Mouse (Mus musculus) liver, adult 2 months (tissue): ENCODE measurements around the gene H2-M10.6. TPM values are rescaled to one million over a fixed set of nuclear protein-coding genes. Genes with fewer than 3 reads are reported as not detected.
A peak's percentile ranks its signal among the peaks of the same experiment; 100 is the strongest.

Experiments used
- DNase-seq: peaks from one replicate; pipeline ENCODE4 v3.0.0-alpha.2; 2011; ENCODE audit warnings: low read depth, low spot score; ENCODE audit errors: extremely low read depth
- H3K27ac ChIP-seq: fragments of 200-500 bp; replicated peaks from 2 replicates; pipeline ENCODE4 v1.5.1; 2012; ENCODE audit warnings: low read depth, mild to moderate bottlenecking, control low read depth, inconsistent platforms, low read length; ENCODE audit not compliant: insufficient read depth
- H3K27me3 ChIP-seq: fragments of 200-500 bp; 2 replicates; pipeline ENCODE4 v1.6.1; 2012; ENCODE audit warnings: mild to moderate bottlenecking, moderate library complexity, low read length, inconsistent platforms; ENCODE audit not compliant: control insufficient read depth, insufficient read depth
- H3K36me3 ChIP-seq: fragments of 200-500 bp; 2 replicates; pipeline ENCODE4 v1.6.1; 2012; ENCODE audit warnings: low read length, inconsistent platforms; ENCODE audit not compliant: control insufficient read depth, insufficient read depth
- H3K4me1 ChIP-seq: fragments of 200-500 bp; 2 replicates; pipeline ENCODE4 v1.6.1; 2011; ENCODE audit warnings: low read length; ENCODE audit not compliant: control insufficient read depth, insufficient read depth
- H3K4me3 ChIP-seq: fragments of 200-500 bp; 2 replicates; pipeline ENCODE4 v1.5.1; 2011; ENCODE audit warnings: low read depth, mild to moderate bottlenecking, control low read depth, low read length, moderate library complexity; ENCODE audit not compliant: insufficient read depth
- H3K79me2 ChIP-seq: fragments of 200-500 bp; 2 replicates; pipeline ENCODE4 v1.6.1; 2012; ENCODE audit warnings: inconsistent platforms, mild to moderate bottlenecking, low read length, moderate library complexity; ENCODE audit not compliant: control insufficient read depth, insufficient read depth
- H3K9ac ChIP-seq: fragments of 200-500 bp; 2 replicates; pipeline ENCODE4 v1.6.1; 2012; ENCODE audit warnings: low read depth, mild to moderate bottlenecking, control low read depth, inconsistent platforms, low read length
- CTCF ChIP-seq: fragments of 200-500 bp; IDR thresholded peaks from 2 replicates; pipeline ENCODE4 v1.5.1; 2011; ENCODE audit warnings: low read depth, low read length, control low read depth
- POLR2A ChIP-seq: fragments of 200-500 bp; IDR thresholded peaks from 2 replicates; pipeline ENCODE4 v1.6.1; 2011; ENCODE audit warnings: low read length, control low read depth; ENCODE audit not compliant: insufficient read depth; ENCODE audit errors: extremely low read depth
- WGBS: fragments of 180-500 bp; shearing (Covaris S2); methylation state at CpG from one replicate; pipeline ENCODE4 v1.1.7; 2018; 5-methylcytosine and 5-hydroxymethylcytosine counted together
- polyA plus RNA-seq: library from polyadenylated mRNA; depleted of rRNA; stranded (reverse); fragments of >200 nt; gene quantifications from 2 replicates; pipeline ENCODE4 v1.2.3, GENCODE M21; 2012; rRNA removed
- total RNA-seq: library from RNA; depleted of rRNA; stranded (reverse); fragments of >200 nt; gene quantifications from 2 replicates; pipeline ENCODE4 v1.2.3, GENCODE M21; 2014; rRNA removed

The H2-M10.6 gene
- total and polyA plus RNA-seq, 2 experiments = not detected

- 93% methylated on average over 3 of the region's 3 CpGs for WGBS
- DNase-seq = no peak
Measured at GRCm38 (mm10) chr17:36855484-36855883, 43.5 kb downstream of the H2-M10.6 start.

GRCm38 (mm10) chr17:36856236-36856635, 44.3 kb downstream of the H2-M10.6 start:
- peak; percentile 59 for DNase-seq
- Histone ChIP-seq H3K9ac (no peak overlapping the region), H3K27me3 (no peaks in the 10 kb centered on the region), H3K4me1 (no peaks in the 10 kb centered on the region), H3K36me3 (peaks cover 65% of the 10 kb centered on the region), H3K4me3 (no peak overlapping the region), H3K79me2 (no peaks in the 10 kb centered on the region), H3K27ac (no peak overlapping the region)
- 50% methylated on average over 4 of the region's 4 CpGs for WGBS
- TF ChIP-seq POLR2A = no peak
- no peak for TF ChIP-seq CTCF

More at GRCm38 (mm10) chr17:36855484-36855883, 43.5 kb downstream of the H2-M10.6 start:
- no peak overlapping the region for H3K9ac ChIP-seq
- H3K4me1 ChIP-seq = no peaks in the 10 kb centered on the region
- no peak overlapping the region for H3K4me3 ChIP-seq
- no peaks in the 10 kb centered on the region for H3K79me2 ChIP-seq
- no peak overlapping the region for H3K27ac ChIP-seq
- H3K36me3 ChIP-seq = peaks cover 70% of the 10 kb centered on the region
- H3K27me3 ChIP-seq = no peaks in the 10 kb centered on the region
- TF ChIP-seq POLR2A (no peak), CTCF (no peak)

GRCm38 (mm10) chr17:36858181-36858580, 46.2 kb downstream of the H2-M10.6 start:
- no peak overlapping the region for H3K4me3 ChIP-seq
- no peak overlapping the region for H3K27ac ChIP-seq
- no peaks in the 10 kb centered on the region for H3K79me2 ChIP-seq
- H3K36me3 ChIP-seq = peaks cover 48% of the 10 kb centered on the region
- H3K27me3 ChIP-seq = no peaks in the 10 kb centered on the region
- 86% methylated on average over 3 of the region's 3 CpGs for WGBS
- H3K4me1 ChIP-seq = no peaks in the 10 kb centered on the region
- TF ChIP-seq CTCF = no peak
- TF ChIP-seq POLR2A = no peak
- no peak overlapping the region for H3K9ac ChIP-seq
- no peak for DNase-seq

GRCm38 (mm10) chr17:36861680-36862079, 49.7 kb downstream of the H2-M10.6 start:
- 12% methylated on average over 2 of the region's 2 CpGs for WGBS
- TF ChIP-seq POLR2A (no peak), CTCF (no peak)

More at GRCm38 (mm10) chr17:36861680-36862079, 49.7 kb downstream of the H2-M10.6 start:
- no peak overlapping the region for H3K4me3 ChIP-seq
- peaks cover 20% of the 10 kb centered on the region for H3K36me3 ChIP-seq
- no peaks in the 10 kb centered on the region for H3K4me1 ChIP-seq
- no peaks in the 10 kb centered on the region for H3K79me2 ChIP-seq
- no peaks in the 10 kb centered on the region for H3K27me3 ChIP-seq
- no peak overlapping the region for H3K9ac ChIP-seq
- DNase-seq = no peak
- H3K27ac ChIP-seq = no peak overlapping the region

Other genes with a start within 250 kb of the H2-M10.6 start
- gene H2-M9, start 169.5 kb upstream of the H2-M10.6 start, total RNA-seq = not detected in 2 replicates
- gene H2-M9, start 169.5 kb upstream of the H2-M10.6 start, polyA plus RNA-seq = not detected in 2 replicates
- not detected in 2 replicates for gene H2-M1, start 140.0 kb upstream of the H2-M10.6 start, total RNA-seq
- gene H2-M1, start 140.0 kb upstream of the H2-M10.6 start, polyA plus RNA-seq = not detected in 2 replicates
- gene H2-M10.5, start 39.3 kb upstream of the H2-M10.6 start, total RNA-seq = not detected in 2 replicates
- gene H2-M10.5, start 39.3 kb upstream of the H2-M10.6 start, polyA plus RNA-seq = not detected in 2 replicates
- 13.5 and 14.0 TPM in 2 replicates for gene Trim26, start 25.0 kb downstream of the H2-M10.6 start, total RNA-seq
- 25.8 and 27.0 TPM in 2 replicates for gene Trim26, start 25.0 kb downstream of the H2-M10.6 start, polyA plus RNA-seq
- not detected in 2 replicates for gene Trim15, start 55.0 kb downstream of the H2-M10.6 start, total RNA-seq
- not detected in 2 replicates for gene Trim15, start 55.0 kb downstream of the H2-M10.6 start, polyA plus RNA-seq
- gene Trim10, start 57.4 kb downstream of the H2-M10.6 start, total RNA-seq = 0.07 TPM in 1 of 2 replicates, not detected in the other
- gene Trim10, start 57.4 kb downstream of the H2-M10.6 start, polyA plus RNA-seq = not detected in 2 replicates
- not detected in 2 replicates for gene Trim40, start 78.0 kb downstream of the H2-M10.6 start, total RNA-seq
- 0.05 TPM in 1 of 2 replicates, not detected in the other for gene Trim40, start 78.0 kb downstream of the H2-M10.6 start, polyA plus RNA-seq
- gene Trim31, start 85.9 kb downstream of the H2-M10.6 start, total RNA-seq = not detected in 2 replicates
- gene Trim31, start 85.9 kb downstream of the H2-M10.6 start, polyA plus RNA-seq = not detected in 2 replicates
- gene Rnf39, start 130.7 kb downstream of the H2-M10.6 start, total RNA-seq = 3.5 and 4.4 TPM in 2 replicates
- gene Rnf39, start 130.7 kb downstream of the H2-M10.6 start, polyA plus RNA-seq = 8.8 and 11.9 TPM in 2 replicates
- gene Ppp1r11, start 139.6 kb downstream of the H2-M10.6 start, total RNA-seq = 24.2 and 26.6 TPM in 2 replicates
- 36.8 and 37.7 TPM in 2 replicates for gene Ppp1r11, start 139.6 kb downstream of the H2-M10.6 start, polyA plus RNA-seq
- gene Znrd1, start 146.4 kb downstream of the H2-M10.6 start, total RNA-seq = 14.2 and 14.8 TPM in 2 replicates
- gene Znrd1, start 146.4 kb downstream of the H2-M10.6 start, polyA plus RNA-seq = 12.3 and 13.7 TPM in 2 replicates
- gene Znrd1as, start 146.4 kb downstream of the H2-M10.6 start, total RNA-seq = 9.6 and 11.9 TPM in 2 replicates
- 2.5 and 2.6 TPM in 2 replicates for gene Znrd1as, start 146.4 kb downstream of the H2-M10.6 start, polyA plus RNA-seq
- gene 2410137M14Rik, start 169.1 kb downstream of the H2-M10.6 start, total RNA-seq = not detected in 2 replicates
- not detected in 2 replicates for gene 2410137M14Rik, start 169.1 kb downstream of the H2-M10.6 start, polyA plus RNA-seq
- gene H2-M5, start 177.4 kb downstream of the H2-M10.6 start, total RNA-seq = not detected in 2 replicates
- not detected in 2 replicates for gene H2-M5, start 177.4 kb downstream of the H2-M10.6 start, polyA plus RNA-seq
- gene Zfp57, start 189.0 kb downstream of the H2-M10.6 start, total RNA-seq = 0.65 and 1.0 TPM in 2 replicates
- 0.26 and 0.59 TPM in 2 replicates for gene Zfp57, start 189.0 kb downstream of the H2-M10.6 start, polyA plus RNA-seq
- gene Mog, start 211.2 kb downstream of the H2-M10.6 start, total RNA-seq = not detected in 2 replicates
- gene Mog, start 211.2 kb downstream of the H2-M10.6 start, polyA plus RNA-seq = not detected in 2 replicates
- 1.2 and 1.9 TPM in 2 replicates for gene Gabbr1, start 233.8 kb downstream of the H2-M10.6 start, total RNA-seq
- gene Gabbr1, start 233.8 kb downstream of the H2-M10.6 start, polyA plus RNA-seq = 1.4 and 3.2 TPM in 2 replicates